Mouse (Mus musculus): ENCODE results near the gene Pip4k2c. TPM values are rescaled to one million over a fixed set of nuclear protein-coding genes. Genes with fewer than 3 reads are reported as not detected.
A peak's percentile ranks its signal among the peaks of the same experiment; 100 is the strongest.

The Pip4k2c gene
- polyA plus RNA-seq, 1 experiment, result 58.8 TPM

- DNase-seq, result no peak
- Histone ChIP-seq H3K4me1 (ENCODE audit: control insufficient read depth, insufficient read depth, low read length) (peaks cover 19% of the 10 kb centered on the region), H3K4me3 (replicated peaks; ENCODE audit: insufficient read depth, low read depth, low read length) (no peak overlapping the region), H3K27ac (ENCODE audit: insufficient read depth, low read length) (no peak overlapping the region), H3K27me3 (ENCODE audit: control insufficient read depth, insufficient read depth, low read length) (no peaks in the 10 kb centered on the region)
- 59% methylated on average over 4 of the region's 4 CpGs for WGBS
- TF ChIP-seq CTCF (IDR thresholded peaks at IDR 0.05; ENCODE audit: borderline replicate concordance, insufficient read depth, low read depth, low read length) (no peak), POLR2A (IDR thresholded peaks at IDR 0.05; ENCODE audit: borderline replicate concordance, insufficient read depth, low read length) (no peak)
Measured at GRCm38 (mm10) chr10:127208921-127209320, 2.5 kb downstream of the Pip4k2c start.

GRCm38 (mm10) chr10:127205373-127205772, 6.0 kb downstream of the Pip4k2c start:
- H3K27ac ChIP-seq (ENCODE audit: insufficient read depth, low read length), result no peak overlapping the region
- no peak for DNase-seq
- no peak for TF ChIP-seq POLR2A (IDR thresholded peaks at IDR 0.05; ENCODE audit: borderline replicate concordance, insufficient read depth, low read length)
- no peak for TF ChIP-seq CTCF (IDR thresholded peaks at IDR 0.05; ENCODE audit: borderline replicate concordance, insufficient read depth, low read depth, low read length)
- WGBS, result 91% methylated on average over 10 of the region's 10 CpGs
- peaks cover 17% of the 10 kb centered on the region for H3K4me1 ChIP-seq (ENCODE audit: control insufficient read depth, insufficient read depth, low read length)
- H3K27me3 ChIP-seq (ENCODE audit: control insufficient read depth, insufficient read depth, low read length), result no peaks in the 10 kb centered on the region
- no peak overlapping the region for H3K4me3 ChIP-seq (replicated peaks; ENCODE audit: insufficient read depth, low read depth, low read length)

- Histone ChIP-seq H3K27me3 (ENCODE audit: control insufficient read depth, insufficient read depth, low read length) (no peaks in the 10 kb centered on the region), H3K27ac (ENCODE audit: insufficient read depth, low read length) (no peak overlapping the region), H3K4me1 (ENCODE audit: control insufficient read depth, insufficient read depth, low read length) (peaks cover 9% of the 10 kb centered on the region), H3K4me3 (replicated peaks; ENCODE audit: insufficient read depth, low read depth, low read length) (no peak overlapping the region)
- no peak for DNase-seq
- 90% methylated on average over 5 of the region's 5 CpGs for WGBS
- TF ChIP-seq POLR2A (IDR thresholded peaks at IDR 0.05; ENCODE audit: borderline replicate concordance, insufficient read depth, low read length) (no peak), CTCF (IDR thresholded peaks at IDR 0.05; ENCODE audit: borderline replicate concordance, insufficient read depth, low read depth, low read length) (no peak)
Measured at GRCm38 (mm10) chr10:127204589-127204988, 6.8 kb downstream of the Pip4k2c start.

DNA sequence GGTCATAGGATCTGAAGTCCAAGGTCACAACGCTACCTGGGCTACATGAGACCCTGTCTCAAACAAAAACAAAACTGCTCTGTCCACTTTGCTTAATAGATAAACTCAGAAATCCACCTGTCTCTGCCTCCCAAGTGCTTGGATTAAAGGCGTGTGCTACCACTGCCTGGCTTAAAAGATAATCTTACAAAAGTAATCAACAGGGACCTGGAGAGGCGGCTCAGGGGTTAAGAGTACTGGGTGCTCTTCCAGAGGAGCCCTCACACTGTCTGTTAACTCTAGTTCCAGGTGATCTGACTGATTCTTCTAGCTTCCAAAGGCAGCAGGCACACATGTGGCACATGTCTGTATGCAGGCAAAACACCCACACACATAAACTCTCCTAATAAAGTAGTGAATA, 8.3 kb downstream of the Pip4k2c start:
- Histone ChIP-seq H3K4me3 (replicated peaks; ENCODE audit: insufficient read depth, low read depth, low read length) (no peak overlapping the region), H3K27me3 (ENCODE audit: control insufficient read depth, insufficient read depth, low read length) (no peaks in the 10 kb centered on the region), H3K27ac (ENCODE audit: insufficient read depth, low read length) (no peak overlapping the region), H3K4me1 (ENCODE audit: control insufficient read depth, insufficient read depth, low read length) (no peaks in the 10 kb centered on the region)
- WGBS, result 89% methylated on average over 3 of the region's 3 CpGs
- DNase-seq, result no peak
- no peak for TF ChIP-seq POLR2A (IDR thresholded peaks at IDR 0.05; ENCODE audit: borderline replicate concordance, insufficient read depth, low read length)
- no peak for TF ChIP-seq CTCF (IDR thresholded peaks at IDR 0.05; ENCODE audit: borderline replicate concordance, insufficient read depth, low read depth, low read length)

- H3K27me3 ChIP-seq (ENCODE audit: control insufficient read depth, insufficient read depth, low read length), result no peaks in the 10 kb centered on the region
- H3K27ac ChIP-seq (ENCODE audit: insufficient read depth, low read length), result no peak overlapping the region
- 64% methylated on average over 8 of the region's 8 CpGs for WGBS
- H3K4me3 ChIP-seq (replicated peaks; ENCODE audit: insufficient read depth, low read depth, low read length), result no peak overlapping the region
- TF ChIP-seq POLR2A (IDR thresholded peaks at IDR 0.05; ENCODE audit: borderline replicate concordance, insufficient read depth, low read length) (no peak), CTCF (IDR thresholded peaks at IDR 0.05; ENCODE audit: borderline replicate concordance, insufficient read depth, low read depth, low read length) (peak; percentile 19; the same call in 1 of the 2 replicates)
- peaks cover 6% of the 10 kb centered on the region for H3K4me1 ChIP-seq (ENCODE audit: control insufficient read depth, insufficient read depth, low read length)
- DNase-seq, result no peak
Measured at GRCm38 (mm10) chr10:127200279-127200678, 11.1 kb downstream of the Pip4k2c start.

DNA sequence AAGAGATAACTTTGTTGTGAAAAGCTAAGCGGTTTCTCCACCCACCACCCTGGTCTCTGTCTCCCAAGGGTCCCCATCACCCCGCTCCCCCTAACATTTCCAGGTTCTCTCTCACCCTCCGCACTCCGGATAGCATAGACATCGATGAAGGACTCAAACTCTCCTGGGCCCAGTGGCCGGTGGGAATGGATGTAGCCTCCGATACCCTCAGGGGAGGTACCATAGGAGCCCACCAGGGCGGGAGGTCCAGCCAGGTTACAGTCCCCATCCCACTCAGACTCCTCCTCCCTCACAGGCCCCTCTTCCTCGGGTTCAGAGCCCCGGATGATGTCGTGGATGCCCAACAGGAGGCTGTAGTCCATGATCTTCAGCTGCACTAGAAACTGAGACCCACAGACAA, 11.9 kb downstream of the Pip4k2c start:
- Histone ChIP-seq H3K4me3 (replicated peaks; ENCODE audit: insufficient read depth, low read depth, low read length) (no peak overlapping the region), H3K27me3 (ENCODE audit: control insufficient read depth, insufficient read depth, low read length) (no peaks in the 10 kb centered on the region), H3K27ac (ENCODE audit: insufficient read depth, low read length) (no peak overlapping the region), H3K4me1 (ENCODE audit: control insufficient read depth, insufficient read depth, low read length) (peaks cover 6% of the 10 kb centered on the region)
- no peak for TF ChIP-seq CTCF (IDR thresholded peaks at IDR 0.05; ENCODE audit: borderline replicate concordance, insufficient read depth, low read depth, low read length)
- TF ChIP-seq POLR2A (IDR thresholded peaks at IDR 0.05; ENCODE audit: borderline replicate concordance, insufficient read depth, low read length), result no peak
- DNase-seq, result no peak
- WGBS, result 80% methylated on average over 11 of the region's 11 CpGs

DNA sequence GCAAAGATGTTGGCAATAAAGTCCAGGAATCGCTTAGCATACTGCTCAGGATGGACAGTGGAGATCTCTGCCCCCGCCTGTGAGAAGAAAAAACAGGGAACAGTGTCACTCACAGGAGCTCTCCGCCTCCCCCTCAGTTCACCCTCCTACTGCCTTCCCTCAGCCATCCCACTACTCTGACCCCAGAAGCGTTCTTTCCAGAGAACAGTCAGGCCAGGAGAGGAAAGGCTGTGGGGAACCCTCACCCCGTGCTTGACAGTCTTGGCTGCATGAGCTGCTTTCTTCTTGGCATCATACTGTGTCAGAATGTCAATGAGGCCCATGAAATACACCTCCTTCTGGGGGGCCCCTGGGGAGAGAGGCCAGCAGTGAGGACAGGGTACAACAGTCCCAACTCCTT, 12.3 kb downstream of the Pip4k2c start:
- 62% methylated on average over 5 of the region's 5 CpGs for WGBS
- Histone ChIP-seq H3K4me1 (ENCODE audit: control insufficient read depth, insufficient read depth, low read length) (peaks cover 6% of the 10 kb centered on the region), H3K27ac (ENCODE audit: insufficient read depth, low read length) (no peak overlapping the region), H3K27me3 (ENCODE audit: control insufficient read depth, insufficient read depth, low read length) (no peaks in the 10 kb centered on the region), H3K4me3 (replicated peaks; ENCODE audit: insufficient read depth, low read depth, low read length) (no peak overlapping the region)
- TF ChIP-seq POLR2A (IDR thresholded peaks at IDR 0.05; ENCODE audit: borderline replicate concordance, insufficient read depth, low read length), result no peak
- TF ChIP-seq CTCF (IDR thresholded peaks at IDR 0.05; ENCODE audit: borderline replicate concordance, insufficient read depth, low read depth, low read length), result no peak
- DNase-seq, result no peak

DNA sequence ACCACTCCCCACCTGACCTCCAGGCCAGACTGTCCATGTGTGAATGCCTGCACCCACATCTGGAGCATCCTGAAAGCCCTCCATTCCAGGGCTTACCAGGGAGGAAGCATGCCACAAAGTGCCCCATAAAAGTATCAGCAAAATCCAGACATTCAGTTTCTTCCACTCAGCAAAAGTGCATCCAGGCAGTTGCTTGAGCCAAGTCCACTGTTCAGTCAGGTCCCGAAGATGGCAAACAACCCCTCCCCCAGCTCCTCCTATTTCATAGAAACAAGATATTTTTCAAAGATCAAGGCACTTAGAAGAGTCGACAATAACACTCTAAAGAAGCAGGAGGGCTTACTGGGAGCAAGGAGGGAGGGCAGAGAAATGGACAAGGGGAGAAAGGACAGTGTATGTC, 12.9 kb downstream of the Pip4k2c start:
- Histone ChIP-seq H3K27ac (ENCODE audit: insufficient read depth, low read length) (no peak overlapping the region), H3K4me3 (replicated peaks; ENCODE audit: insufficient read depth, low read depth, low read length) (no peak overlapping the region), H3K4me1 (ENCODE audit: control insufficient read depth, insufficient read depth, low read length) (peaks cover 6% of the 10 kb centered on the region), H3K27me3 (ENCODE audit: control insufficient read depth, insufficient read depth, low read length) (no peaks in the 10 kb centered on the region)
- TF ChIP-seq CTCF (IDR thresholded peaks at IDR 0.05; ENCODE audit: borderline replicate concordance, insufficient read depth, low read depth, low read length) (no peak), POLR2A (IDR thresholded peaks at IDR 0.05; ENCODE audit: borderline replicate concordance, insufficient read depth, low read length) (no peak)
- 53% methylated on average over 2 of the region's 2 CpGs for WGBS
- no peak for DNase-seq
